Mouse (Mus musculus): ENCODE data around the gene Lyrm9. TPM values are rescaled to one million over a fixed set of nuclear protein-coding genes. Genes with fewer than 3 reads are reported as not detected.
A peak's percentile ranks its signal among the peaks of the same experiment; 100 is the strongest.

Lyrm9 gene
- polyA plus RNA-seq, 1 experiment from 2014 or later = 14.2 TPM

DNA sequence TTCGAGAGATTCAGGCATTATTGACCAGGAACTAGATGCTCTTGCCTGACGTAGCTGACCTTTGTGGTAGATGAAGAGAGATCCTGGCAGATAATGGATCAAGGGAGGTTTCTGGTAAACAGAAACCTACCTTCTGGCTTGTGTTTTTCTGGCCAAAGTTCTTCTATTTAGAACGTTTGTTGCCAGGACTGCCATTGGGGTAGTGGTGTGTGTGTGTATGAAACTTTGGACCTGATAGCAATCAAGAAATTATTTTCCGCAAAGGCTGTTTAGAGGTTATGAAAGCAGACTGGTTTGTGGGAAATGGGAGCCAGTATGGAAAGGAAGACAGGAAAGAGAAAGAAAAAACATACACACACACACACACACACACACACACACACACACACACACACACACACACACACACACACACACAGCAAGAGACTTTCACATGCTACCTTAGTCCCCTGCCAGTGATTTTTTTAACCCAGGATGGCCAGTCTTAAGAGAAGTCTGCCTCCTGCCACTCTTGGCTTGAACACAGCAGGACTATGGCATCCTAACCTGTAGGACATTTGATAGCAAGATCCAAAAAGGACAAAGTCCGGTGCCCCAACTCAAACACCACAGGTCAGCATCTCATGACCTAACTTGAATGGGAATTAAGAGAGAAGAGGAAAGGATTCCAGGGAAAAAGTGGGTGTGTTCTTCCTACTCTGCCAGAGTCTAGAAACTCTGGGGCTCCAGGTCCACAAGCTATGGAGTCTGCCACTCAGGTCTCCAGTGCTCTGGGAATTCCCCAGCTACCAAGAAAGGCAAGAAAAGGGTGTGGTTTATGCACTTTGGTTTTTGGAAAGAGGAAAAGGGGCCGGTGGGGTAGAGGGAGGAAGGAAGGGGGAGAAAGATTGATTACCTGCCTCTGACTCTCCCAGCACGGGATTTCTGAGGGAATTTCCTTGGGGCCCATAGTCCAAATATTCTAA is 21.8 kb downstream of the Lyrm9 start:
- ATAC-seq (replicated peaks; ENCODE audit: insufficient number of reproducible peaks, low FRiP score, low TSS enrichment, low read depth) = no peak

DNA sequence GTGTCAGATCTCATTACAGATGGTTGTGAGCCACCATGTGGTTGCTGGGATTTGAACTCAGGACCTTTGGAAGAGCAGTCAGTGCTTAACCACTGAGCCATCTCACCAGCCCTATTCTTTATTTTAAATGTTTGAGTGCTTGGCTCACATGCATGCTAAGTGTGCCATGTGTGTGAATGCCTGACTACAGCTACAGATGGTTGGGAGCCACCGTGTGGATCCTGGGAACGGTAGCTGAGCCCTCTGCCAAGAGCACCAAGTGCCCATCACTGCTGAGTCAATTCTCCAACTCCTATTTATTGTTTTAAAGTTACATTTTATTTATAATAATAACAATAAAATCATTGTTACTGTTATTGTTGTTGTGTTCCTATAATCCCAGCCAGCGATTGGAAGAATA is 23.5 kb downstream of the Lyrm9 start:
- H3K4me2 ChIP-seq (ENCODE audit: low read depth, low read length) = no peak overlapping the region
- ATAC-seq (replicated peaks; ENCODE audit: insufficient number of reproducible peaks, low FRiP score, low TSS enrichment, low read depth) = no peak
- H3K9me3 ChIP-seq (replicated peaks; ENCODE audit: control insufficient read depth, low read length) = no peaks in the 10 kb centered on the region
- no peaks in the 10 kb centered on the region for H3K27me3 ChIP-seq (ENCODE audit: control insufficient read depth, insufficient read depth, low read length)
- H3K9ac ChIP-seq (replicated peaks; ENCODE audit: low read length) = no peak overlapping the region
- H3K27ac ChIP-seq (replicated peaks; ENCODE audit: low read depth, low read length) = no peak overlapping the region
- no peak for DNase-seq (ENCODE audit: low spot score)
- no peak overlapping the region for H3K4me3 ChIP-seq (ENCODE audit: low read depth, low read length)
- H3K4me1 ChIP-seq (ENCODE audit: control insufficient read depth, insufficient read depth, low read length) = no peaks in the 10 kb centered on the region
- no peaks in the 10 kb centered on the region for H3K36me3 ChIP-seq (replicated peaks; ENCODE audit: control insufficient read depth, insufficient read depth, low read depth, low read length)
- 97% methylated on average over 3 of the region's 3 CpGs for WGBS

More for the DNA sequence above, 21.8 kb downstream of the Lyrm9 start:
- Histone ChIP-seq H3K36me3 (replicated peaks; ENCODE audit: control insufficient read depth, insufficient read depth, low read depth, low read length) (no peaks in the 10 kb centered on the region), H3K9me3 (replicated peaks; ENCODE audit: control insufficient read depth, low read length) (no peaks in the 10 kb centered on the region), H3K4me3 (ENCODE audit: low read depth, low read length) (no peak overlapping the region), H3K9ac (replicated peaks; ENCODE audit: low read length) (no peak overlapping the region), H3K4me2 (ENCODE audit: low read depth, low read length) (no peak overlapping the region), H3K27me3 (ENCODE audit: control insufficient read depth, insufficient read depth, low read length) (no peaks in the 10 kb centered on the region), H3K27ac (replicated peaks; ENCODE audit: low read depth, low read length) (no peak overlapping the region), H3K4me1 (ENCODE audit: control insufficient read depth, insufficient read depth, low read length) (no peaks in the 10 kb centered on the region)
- WGBS = 67% methylated on average over 7 of the region's 7 CpGs
- no peak for DNase-seq (ENCODE audit: low spot score)

DNA sequence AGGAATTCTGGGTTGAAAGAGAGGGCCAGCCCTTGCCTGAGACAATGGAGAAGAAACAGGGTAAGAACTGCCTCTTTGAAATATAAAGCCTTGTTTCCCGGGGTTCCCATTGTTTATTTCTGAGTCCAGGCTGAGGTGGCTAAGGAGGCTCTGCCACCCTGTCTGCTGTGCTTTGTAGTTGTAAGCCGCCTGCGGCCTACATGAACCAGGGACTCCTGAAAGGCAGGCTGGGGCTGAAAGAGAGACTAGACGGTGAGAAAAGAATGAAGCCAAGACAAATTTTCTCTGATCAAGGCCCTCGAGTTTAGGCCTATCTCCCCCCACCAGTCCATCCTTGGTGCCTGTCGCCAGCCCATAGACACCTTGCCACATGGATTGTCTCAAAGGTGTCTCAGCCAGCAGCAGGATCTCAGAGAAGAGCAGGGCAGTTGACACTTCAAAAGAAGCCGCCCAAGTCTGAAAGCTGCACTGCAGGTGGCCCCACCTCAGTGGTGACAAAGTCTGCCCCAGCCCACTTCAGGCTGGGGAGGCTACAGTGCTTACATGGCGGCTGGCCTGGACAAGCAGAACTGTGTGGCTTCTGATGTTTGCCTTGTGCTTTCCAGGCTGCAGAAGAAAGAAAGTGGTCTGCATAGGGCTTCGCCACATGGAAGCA is 25.0 kb downstream of the Lyrm9 start:
- 39% methylated on average over 9 of the region's 9 CpGs for WGBS
- Histone ChIP-seq H3K4me1 (ENCODE audit: control insufficient read depth, insufficient read depth, low read length) (no peaks in the 10 kb centered on the region), H3K4me3 (ENCODE audit: low read depth, low read length) (no peak overlapping the region), H3K36me3 (replicated peaks; ENCODE audit: control insufficient read depth, insufficient read depth, low read depth, low read length) (no peaks in the 10 kb centered on the region), H3K27ac (replicated peaks; ENCODE audit: low read depth, low read length) (no peak overlapping the region), H3K4me2 (ENCODE audit: low read depth, low read length) (no peak overlapping the region), H3K9me3 (replicated peaks; ENCODE audit: control insufficient read depth, low read length) (no peaks in the 10 kb centered on the region), H3K27me3 (ENCODE audit: control insufficient read depth, insufficient read depth, low read length) (no peaks in the 10 kb centered on the region), H3K9ac (replicated peaks; ENCODE audit: low read length) (no peak overlapping the region)
- ATAC-seq (replicated peaks; ENCODE audit: insufficient number of reproducible peaks, low FRiP score, low TSS enrichment, low read depth) (no peak), DNase-seq (ENCODE audit: low spot score) (no peak)

DNA sequence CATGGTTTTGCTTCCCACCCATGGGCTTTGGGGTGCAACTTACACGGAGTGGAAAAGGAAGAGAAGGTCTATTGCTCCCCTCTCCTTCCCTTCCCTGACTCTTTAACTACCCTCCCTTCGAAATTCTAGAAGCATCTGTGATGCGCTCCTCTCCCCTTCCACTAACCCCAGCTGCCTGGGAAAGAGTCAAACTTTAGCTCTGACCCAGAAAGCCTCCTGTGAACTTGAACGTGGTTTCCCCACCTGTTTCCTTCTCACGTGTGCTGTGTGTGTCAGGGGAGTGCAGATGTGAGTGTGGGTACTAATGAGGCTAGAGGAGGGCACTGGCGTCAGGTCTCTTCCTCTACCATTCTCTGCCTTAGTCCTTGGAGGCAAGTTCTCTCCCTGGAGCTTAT is 25.5 kb downstream of the Lyrm9 start:
- Histone ChIP-seq H3K36me3 (replicated peaks; ENCODE audit: control insufficient read depth, insufficient read depth, low read depth, low read length) (no peaks in the 10 kb centered on the region), H3K4me3 (ENCODE audit: low read depth, low read length) (no peak overlapping the region), H3K4me1 (ENCODE audit: control insufficient read depth, insufficient read depth, low read length) (no peaks in the 10 kb centered on the region), H3K4me2 (ENCODE audit: low read depth, low read length) (no peak overlapping the region), H3K9ac (replicated peaks; ENCODE audit: low read length) (no peak overlapping the region), H3K9me3 (replicated peaks; ENCODE audit: control insufficient read depth, low read length) (no peaks in the 10 kb centered on the region), H3K27me3 (ENCODE audit: control insufficient read depth, insufficient read depth, low read length) (no peaks in the 10 kb centered on the region), H3K27ac (replicated peaks; ENCODE audit: low read depth, low read length) (no peak overlapping the region)
- ATAC-seq (replicated peaks; ENCODE audit: insufficient number of reproducible peaks, low FRiP score, low TSS enrichment, low read depth) (no peak), DNase-seq (ENCODE audit: low spot score) (no peak)
- WGBS = 49% methylated on average over 6 of the region's 6 CpGs

DNA sequence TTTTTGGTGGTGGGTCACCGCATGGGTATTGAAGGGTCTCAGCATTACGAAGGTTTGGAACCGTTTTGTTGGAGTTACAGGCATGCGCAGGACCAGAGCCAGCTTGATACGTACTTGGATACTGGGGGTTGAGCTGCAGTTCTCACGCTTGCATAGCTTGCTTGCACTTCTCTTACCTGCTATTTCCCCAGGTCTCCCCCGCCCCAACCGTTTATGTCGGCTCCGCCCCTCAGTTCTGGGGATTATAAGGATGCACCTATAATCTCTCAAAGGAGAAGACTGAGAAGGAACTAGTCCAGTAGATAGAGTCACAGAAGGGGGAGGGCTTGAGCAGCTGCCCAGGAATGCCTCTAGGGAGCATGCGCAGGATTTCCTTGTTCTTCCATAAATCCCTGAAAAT is 26.1 kb downstream of the Lyrm9 start:
- no peak overlapping the region for H3K4me3 ChIP-seq (ENCODE audit: low read depth, low read length)
- no peaks in the 10 kb centered on the region for H3K36me3 ChIP-seq (replicated peaks; ENCODE audit: control insufficient read depth, insufficient read depth, low read depth, low read length)
- H3K27ac ChIP-seq (replicated peaks; ENCODE audit: low read depth, low read length) = no peak overlapping the region
- DNase-seq (ENCODE audit: low spot score) = no peak
- no peak for ATAC-seq (replicated peaks; ENCODE audit: insufficient number of reproducible peaks, low FRiP score, low TSS enrichment, low read depth)
- no peaks in the 10 kb centered on the region for H3K9me3 ChIP-seq (replicated peaks; ENCODE audit: control insufficient read depth, low read length)
- H3K9ac ChIP-seq (replicated peaks; ENCODE audit: low read length) = no peak overlapping the region
- H3K27me3 ChIP-seq (ENCODE audit: control insufficient read depth, insufficient read depth, low read length) = no peaks in the 10 kb centered on the region
- H3K4me1 ChIP-seq (ENCODE audit: control insufficient read depth, insufficient read depth, low read length) = no peaks in the 10 kb centered on the region
- WGBS = 87% methylated on average over 11 of the region's 11 CpGs
- no peak overlapping the region for H3K4me2 ChIP-seq (ENCODE audit: low read depth, low read length)

DNA sequence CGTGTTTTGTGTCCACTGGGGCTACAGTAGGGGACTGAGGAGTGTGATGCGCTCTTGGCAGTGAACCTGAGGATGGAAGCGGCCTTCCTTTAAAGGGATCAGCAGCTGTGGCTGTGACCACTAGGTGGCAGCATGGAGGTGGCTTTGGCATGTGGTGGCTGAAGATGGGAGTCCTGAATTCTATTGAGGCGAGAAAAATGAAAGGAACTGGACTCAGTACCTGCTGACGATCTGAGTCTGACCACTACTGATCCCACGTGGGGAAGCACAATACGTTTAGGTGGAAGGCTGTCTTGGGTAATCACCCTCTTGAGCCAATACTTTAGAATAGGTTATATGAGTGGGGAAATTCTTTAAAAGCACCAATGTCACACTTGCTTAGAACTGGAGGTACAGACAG is 29.9 kb downstream of the Lyrm9 start:
- WGBS = 9% methylated on average over 7 of the region's 7 CpGs
- no peaks in the 10 kb centered on the region for H3K36me3 ChIP-seq (replicated peaks; ENCODE audit: control insufficient read depth, insufficient read depth, low read depth, low read length)

DNA sequence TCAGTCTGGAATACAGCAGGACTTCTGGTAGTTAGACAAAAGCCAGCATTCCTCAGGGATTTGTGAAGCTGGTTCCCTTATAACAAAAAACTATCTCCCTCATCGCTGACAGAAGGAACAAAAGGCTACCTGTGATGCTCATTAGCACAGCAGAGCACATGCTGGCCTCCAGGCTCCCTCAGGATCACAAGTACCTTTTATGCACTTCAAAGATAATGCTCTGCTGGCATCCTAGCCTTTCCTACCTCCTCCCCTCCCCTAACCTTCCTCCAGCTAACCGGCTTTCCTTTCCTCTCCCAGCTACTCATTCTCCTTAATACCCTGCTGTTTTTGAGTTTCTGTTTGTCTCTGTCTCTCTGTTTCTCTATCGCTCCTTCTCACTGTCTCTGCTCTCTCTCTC is 31.2 kb downstream of the Lyrm9 start:
- Histone ChIP-seq H3K4me1 (ENCODE audit: control insufficient read depth, insufficient read depth, low read length) (no peaks in the 10 kb centered on the region), H3K4me2 (ENCODE audit: low read depth, low read length) (no peak overlapping the region), H3K36me3 (replicated peaks; ENCODE audit: control insufficient read depth, insufficient read depth, low read depth, low read length) (no peaks in the 10 kb centered on the region), H3K27ac (replicated peaks; ENCODE audit: low read depth, low read length) (no peak overlapping the region), H3K4me3 (ENCODE audit: low read depth, low read length) (no peak overlapping the region), H3K9ac (replicated peaks; ENCODE audit: low read length) (no peak overlapping the region), H3K27me3 (ENCODE audit: control insufficient read depth, insufficient read depth, low read length) (no peaks in the 10 kb centered on the region), H3K9me3 (replicated peaks; ENCODE audit: control insufficient read depth, low read length) (no peaks in the 10 kb centered on the region)
- 1% methylated on average over 3 of the region's 3 CpGs for WGBS
- ATAC-seq (replicated peaks; ENCODE audit: insufficient number of reproducible peaks, low FRiP score, low TSS enrichment, low read depth) = no peak
- no peak for DNase-seq (ENCODE audit: low spot score)

More for the DNA sequence above, 29.9 kb downstream of the Lyrm9 start:
- Histone ChIP-seq H3K4me2 (ENCODE audit: low read depth, low read length) (no peak overlapping the region), H3K4me3 (ENCODE audit: low read depth, low read length) (no peak overlapping the region), H3K4me1 (ENCODE audit: control insufficient read depth, insufficient read depth, low read length) (no peaks in the 10 kb centered on the region), H3K9me3 (replicated peaks; ENCODE audit: control insufficient read depth, low read length) (no peaks in the 10 kb centered on the region), H3K27me3 (ENCODE audit: control insufficient read depth, insufficient read depth, low read length) (no peaks in the 10 kb centered on the region), H3K27ac (replicated peaks; ENCODE audit: low read depth, low read length) (no peak overlapping the region), H3K9ac (replicated peaks; ENCODE audit: low read length) (no peak overlapping the region)
- DNase-seq (ENCODE audit: low spot score) = peak; percentile 89
- no peak for ATAC-seq (replicated peaks; ENCODE audit: insufficient number of reproducible peaks, low FRiP score, low TSS enrichment, low read depth)

DNA sequence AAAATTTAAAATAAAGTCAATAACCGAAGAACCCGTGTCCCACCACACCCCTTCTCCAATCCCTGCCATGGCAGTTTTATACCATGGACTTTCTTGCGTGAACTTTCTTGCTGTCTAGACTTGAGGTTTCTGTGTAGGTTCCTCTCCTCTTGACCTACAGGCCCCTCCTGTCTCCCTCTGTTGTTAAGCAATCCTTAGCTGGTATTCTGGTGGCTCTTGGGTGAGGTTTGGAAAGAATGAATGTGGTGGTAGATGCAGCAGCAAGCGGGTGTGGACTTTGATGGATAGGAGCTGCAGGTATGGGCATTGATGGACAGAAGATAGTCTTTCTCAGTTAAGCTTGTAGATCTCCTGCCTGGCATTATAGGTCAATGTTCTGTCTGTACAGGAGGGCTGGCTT is 37.5 kb downstream of the Lyrm9 start:
- no peaks in the 10 kb centered on the region for H3K9me3 ChIP-seq (replicated peaks; ENCODE audit: control insufficient read depth, low read length)
- H3K27ac ChIP-seq (replicated peaks; ENCODE audit: low read depth, low read length) = no peak overlapping the region
- WGBS = 93% methylated on average over 4 of the region's 4 CpGs
- no peaks in the 10 kb centered on the region for H3K36me3 ChIP-seq (replicated peaks; ENCODE audit: control insufficient read depth, insufficient read depth, low read depth, low read length)
- H3K4me1 ChIP-seq (ENCODE audit: control insufficient read depth, insufficient read depth, low read length) = no peaks in the 10 kb centered on the region
- ATAC-seq (replicated peaks; ENCODE audit: insufficient number of reproducible peaks, low FRiP score, low TSS enrichment, low read depth) (no peak), DNase-seq (ENCODE audit: low spot score) (no peak)
- H3K4me3 ChIP-seq (ENCODE audit: low read depth, low read length) = no peak overlapping the region
- no peak overlapping the region for H3K9ac ChIP-seq (replicated peaks; ENCODE audit: low read length)
- H3K27me3 ChIP-seq (ENCODE audit: control insufficient read depth, insufficient read depth, low read length) = no peaks in the 10 kb centered on the region
- H3K4me2 ChIP-seq (ENCODE audit: low read depth, low read length) = no peak overlapping the region
